Mouse (Mus musculus) lung, postnatal 0 days (tissue): ENCODE data around the gene Katna1. TPM values are rescaled to one million over a fixed set of nuclear protein-coding genes. Genes with fewer than 3 reads are reported as not detected.

Source experiments
- ATAC-seq: fragments of 200-750 bp; cut with Nextera tagmentation; 2 replicates; pipeline ENCODE4 v1.8.0; 2017; ENCODE audit warnings: moderate library complexity
- DNase-seq: peaks from one replicate; pipeline ENCODE4 v3.0.0-alpha.2; 2016; ENCODE audit warnings: low spot score
- H3K27ac ChIP-seq: fragments of 300-500 bp; sonication (generic); 2 replicates; pipeline ENCODE4 v1.5.1; 2014; ENCODE audit warnings: antibody characterized with exemption, mild to moderate bottlenecking, low read length, mixed read lengths
- H3K27me3 ChIP-seq: fragments of 300-500 bp; sonication (generic); replicated peaks from 2 replicates; pipeline ENCODE4 v1.6.1; 2014; ENCODE audit warnings: low read length, mixed read lengths; ENCODE audit not compliant: insufficient read depth
- H3K36me3 ChIP-seq: fragments of 300-500 bp; sonication (generic); 2 replicates; pipeline ENCODE4 v1.6.1; 2014; ENCODE audit warnings: low read length, mixed read lengths; ENCODE audit not compliant: insufficient read depth
- H3K4me1 ChIP-seq: fragments of 300-500 bp; sonication (generic); 2 replicates; pipeline ENCODE4 v1.6.1; 2014; ENCODE audit warnings: antibody characterized with exemption, low read depth, low read length, mixed read lengths; ENCODE audit not compliant: insufficient read depth
- H3K4me2 ChIP-seq: fragments of 300-500 bp; sonication (generic); replicated peaks from 2 replicates; pipeline ENCODE4 v1.6.1; 2014; ENCODE audit warnings: low read depth, mild to moderate bottlenecking, low read length, moderate library complexity, mixed read lengths
- H3K4me3 ChIP-seq: fragments of 300-500 bp; sonication (generic); 2 replicates; pipeline ENCODE4 v1.5.1; 2014; ENCODE audit warnings: low read depth, low read length
- H3K9ac ChIP-seq: fragments of 300-500 bp; sonication (generic); replicated peaks from 2 replicates; pipeline ENCODE4 v1.6.1; 2014; ENCODE audit warnings: low read depth, mild to moderate bottlenecking
- H3K9me3 ChIP-seq: fragments of 300-500 bp; sonication (generic); 2 replicates; pipeline ENCODE4 v1.6.1; 2016; ENCODE audit warnings: low read length, mixed read lengths
- CTCF ChIP-seq: IDR thresholded peaks from 2 replicates; pipeline ENCODE4 v1.5.1; 2016; ENCODE audit warnings: antibody characterized with exemption, mild to moderate bottlenecking
- EP300 ChIP-seq: IDR thresholded peaks from 2 replicates; pipeline ENCODE4 v1.6.1; 2016; ENCODE audit warnings: antibody characterized with exemption, mild to moderate bottlenecking, control low read depth
- WGBS: fragments of 180-500 bp; shearing (Covaris S2); extraction: QIAGEN DNeasy Blood & Tissue Kit; methylation state at CpG from one replicate; pipeline ENCODE4 v1.1.7; 2014; 5-methylcytosine and 5-hydroxymethylcytosine counted together
- polyA plus RNA-seq: library from polyadenylated mRNA; unstranded; fragments of >200 nt; fragmentation: Nextera tagmentation; extraction: Ambion mirVana; gene quantifications from 2 replicates; pipeline ENCODE4 v1.2.1, GENCODE M21; 2015

The Katna1 gene
- polyA plus RNA-seq, 1 experiment from 2014 or later: 30.6 TPM

GRCm38 (mm10) chr10:7772769-7773168 is 47.0 kb downstream of the Katna1 start:
- H3K36me3 ChIP-seq: peaks cover 47% of the 10 kb centered on the region; the same call in 1 of the 2 replicates
- ATAC-seq (no peak), DNase-seq (no peak)
- no peaks in the 10 kb centered on the region for H3K9me3 ChIP-seq
- 87% methylated on average over 1 of the region's 1 CpGs for WGBS
- TF ChIP-seq CTCF (no peak), EP300 (no peak)
- no peaks in the 10 kb centered on the region for H3K27me3 ChIP-seq
- no peak overlapping the region for H3K4me3 ChIP-seq
- no peak overlapping the region for H3K27ac ChIP-seq
- no peak overlapping the region for H3K9ac ChIP-seq
- no peaks in the 10 kb centered on the region for H3K4me1 ChIP-seq
- H3K4me2 ChIP-seq: no peak overlapping the region

GRCm38 (mm10) chr10:7775421-7775820 is 49.6 kb downstream of the Katna1 start:
- Histone ChIP-seq H3K27me3 (no peaks in the 10 kb centered on the region), H3K36me3 (peaks cover 40% of the 10 kb centered on the region; the same call in 1 of the 2 replicates)

GRCm38 (mm10) chr10:7778361-7778760 is 52.6 kb downstream of the Katna1 start:
- Histone ChIP-seq H3K9ac (no peak overlapping the region), H3K4me3 (no peak overlapping the region), H3K27me3 (no peaks in the 10 kb centered on the region), H3K4me1 (no peaks in the 10 kb centered on the region), H3K9me3 (no peaks in the 10 kb centered on the region), H3K27ac (no peak overlapping the region), H3K4me2 (no peak overlapping the region), H3K36me3 (peaks cover 23% of the 10 kb centered on the region; the same call in 1 of the 2 replicates)
- TF ChIP-seq CTCF (no peak), EP300 (no peak)
- ATAC-seq (no peak), DNase-seq (no peak)
- WGBS: 82% methylated on average over 3 of the region's 3 CpGs

More at GRCm38 (mm10) chr10:7775421-7775820, 49.6 kb downstream of the Katna1 start:
- TF ChIP-seq CTCF: no peak
- TF ChIP-seq EP300: no peak
- 89% methylated on average over 8 of the region's 8 CpGs for WGBS
- H3K4me2 ChIP-seq: no peak overlapping the region
- DNase-seq (no peak), ATAC-seq (no peak)
- no peak overlapping the region for H3K4me3 ChIP-seq
- H3K27ac ChIP-seq: no peak overlapping the region
- no peaks in the 10 kb centered on the region for H3K9me3 ChIP-seq
- no peak overlapping the region for H3K9ac ChIP-seq
- no peaks in the 10 kb centered on the region for H3K4me1 ChIP-seq

- Histone ChIP-seq H3K27ac (no peak overlapping the region), H3K4me3 (peak overlapping the region; percentile 99), H3K27me3 (no peaks in the 10 kb centered on the region), H3K4me1 (no peaks in the 10 kb centered on the region), H3K9ac (0 out of 2 replicates have a peak overlapping the region, but pooled peaks have one; percentile 80), H3K4me2 (peak overlapping the region; percentile 64), H3K9me3 (no peaks in the 10 kb centered on the region), H3K36me3 (0 out of 2 replicates have a peak, but pooled peaks cover 15% of the 10 kb centered on the region)
- ATAC-seq: 0 out of 2 replicates have a peak, but pooled peaks have one; percentile 0
- DNase-seq: peak; percentile 39
- 13% methylated on average over 7 of the region's 7 CpGs for WGBS
- TF ChIP-seq EP300 (no peak), CTCF (no peak)
Observed at GRCm38 (mm10) chr10:7779751-7780237, 54.0 kb downstream of the Katna1 start.

- DNase-seq: peak; percentile 94
- 0 out of 2 replicates have a peak, but pooled peaks cover 15% of the 10 kb centered on the region for H3K36me3 ChIP-seq
- WGBS: 0% methylated on average over 59 of the region's 77 CpGs
- no peaks in the 10 kb centered on the region for H3K9me3 ChIP-seq
- ATAC-seq: peak; percentile 98
- H3K27me3 ChIP-seq: no peaks in the 10 kb centered on the region
- peak overlapping the region; percentile 99 for H3K4me3 ChIP-seq
- TF ChIP-seq EP300 (no peak), CTCF (0 out of 2 replicates have a peak, but pooled peaks have one; percentile 1)
- peak overlapping the region; percentile 64 for H3K4me2 ChIP-seq
- H3K4me1 ChIP-seq: no peaks in the 10 kb centered on the region
- peak overlapping the region; percentile 80 for H3K9ac ChIP-seq
- H3K27ac ChIP-seq: peak overlapping the region; percentile 88
Observed at GRCm38 (mm10) chr10:7780238-7781176, 54.7 kb downstream of the Katna1 start.

GRCm38 (mm10) chr10:7781214-7781613 is 55.4 kb downstream of the Katna1 start:
- Histone ChIP-seq H3K4me2 (peak overlapping the region; percentile 64), H3K36me3 (0 out of 2 replicates have a peak, but pooled peaks cover 15% of the 10 kb centered on the region), H3K9me3 (no peaks in the 10 kb centered on the region), H3K27ac (no peak overlapping the region), H3K4me1 (no peaks in the 10 kb centered on the region), H3K4me3 (peak overlapping the region; percentile 99), H3K27me3 (no peaks in the 10 kb centered on the region), H3K9ac (no peak overlapping the region)
- ATAC-seq (0 out of 2 replicates have a peak, but pooled peaks have one; percentile 2), DNase-seq (no peak)
- TF ChIP-seq CTCF: no peak
- WGBS: 48% methylated on average over 3 of the region's 3 CpGs
